Mouse (Mus musculus) macrophage (primary cell): ENCODE results near the gene Dhx8. TPM values are rescaled to one million over a fixed set of nuclear protein-coding genes. Genes with fewer than 3 reads are reported as not detected.

Experiments used
- H3K27ac ChIP-seq: fragments of 350-480 bp; formaldehyde crosslinking; 2 replicates; pipeline ENCODE4 v1.9.0; 2021
- H3K36me3 ChIP-seq: fragments of 350-480 bp; formaldehyde crosslinking; 2 replicates; pipeline ENCODE4 v1.9.0; 2021; ENCODE audit errors: inconsistent target
- H3K4me3 ChIP-seq: fragments of 350-480 bp; formaldehyde crosslinking; 2 replicates; pipeline ENCODE4 v1.9.0; 2021; ENCODE audit errors: inconsistent target
- H3K79me2 ChIP-seq: fragments of 350-480 bp; formaldehyde crosslinking; 2 replicates; pipeline ENCODE4 v1.9.0; 2021; ENCODE audit errors: inconsistent target
- WGBS: methylation state at CpG from one replicate; pipeline ENCODE4 v1.1.7; 2026; ENCODE audit warnings: inconsistent platforms; ENCODE audit not compliant: missing documents; 5-methylcytosine and 5-hydroxymethylcytosine counted together
- polyA plus RNA-seq: library from polyadenylated mRNA; stranded (reverse); fragments of 250-400 nt; gene quantifications from 3 replicates; pipeline ENCODE4 v1.2.4, GENCODE M21; 2018; ENCODE audit warnings: inconsistent platforms

Gene Dhx8
- polyA plus RNA-seq, 1 experiment from 2014 or later: 28.8 TPM

DNA sequence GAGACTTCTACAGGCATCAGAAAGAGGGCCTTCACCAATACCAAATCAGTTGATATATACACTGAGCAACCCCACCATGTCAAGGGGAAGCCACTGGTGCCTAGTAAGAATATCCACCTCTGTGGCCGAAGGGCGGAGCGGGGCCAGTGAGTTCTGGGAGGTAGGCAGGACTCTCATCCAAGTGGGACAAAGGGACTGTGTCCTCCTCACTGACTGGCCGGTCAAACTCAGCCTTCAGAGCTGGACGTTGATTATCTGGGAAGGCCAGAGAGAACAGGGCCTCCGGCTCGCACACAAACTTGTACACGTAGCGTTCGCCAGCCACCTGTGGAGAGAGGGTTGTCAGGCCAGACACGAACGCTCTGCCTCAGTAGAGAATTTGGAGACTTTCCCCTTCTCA lies 37.5 kb downstream of the Dhx8 start:
- Histone ChIP-seq H3K27ac (no peak overlapping the region), H3K36me3 (peaks cover 33% of the 10 kb centered on the region), H3K79me2 (no peaks in the 10 kb centered on the region), H3K4me3 (no peak overlapping the region)
- 95% methylated on average over 12 of the region's 12 CpGs for WGBS

DNA sequence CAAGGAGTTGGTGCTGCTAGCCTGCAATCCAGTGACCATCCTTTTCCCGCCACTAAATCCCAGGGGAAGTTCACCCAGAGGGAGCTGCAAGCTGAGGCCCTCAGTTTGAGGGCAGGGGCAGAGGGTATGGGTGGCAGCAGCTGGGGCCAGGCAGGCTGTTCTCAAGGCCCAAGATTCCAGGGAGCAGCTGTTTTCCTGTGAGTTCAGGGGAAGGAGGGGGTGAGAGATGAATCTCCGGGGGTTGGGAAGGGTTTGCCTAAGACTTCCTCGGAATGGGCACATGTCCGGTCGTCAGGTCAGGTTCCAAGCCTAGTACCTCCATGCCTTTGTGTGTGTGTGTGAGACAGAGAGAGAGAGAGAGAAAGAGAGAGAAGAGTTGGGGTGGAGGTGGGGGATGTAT lies 39.3 kb downstream of the Dhx8 start:
- H3K36me3 ChIP-seq: peaks cover 16% of the 10 kb centered on the region
- H3K4me3 ChIP-seq: no peak overlapping the region
- 48% methylated on average over 5 of the region's 5 CpGs for WGBS

DNA sequence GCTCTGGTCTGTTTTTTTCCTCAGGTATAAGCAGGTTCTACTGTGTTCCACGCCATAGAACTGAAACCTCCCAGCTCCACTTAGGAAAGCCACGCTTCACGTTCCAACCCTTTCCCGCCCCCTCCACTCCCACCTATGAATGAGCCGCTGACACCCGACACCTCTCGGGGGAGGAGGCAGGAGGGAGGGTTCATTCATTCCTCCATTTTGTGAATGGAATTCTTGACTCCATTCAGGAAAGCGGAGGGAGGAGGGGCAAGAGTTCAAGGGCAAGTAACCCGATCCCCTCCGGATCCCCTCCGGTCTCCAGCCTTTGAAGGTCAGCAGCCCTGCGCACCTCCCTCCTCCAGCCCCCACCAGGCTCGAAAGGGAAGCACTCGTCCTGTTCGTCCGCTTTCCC lies 39.7 kb downstream of the Dhx8 start:
- no peak overlapping the region for H3K4me3 ChIP-seq
- peaks cover 12% of the 10 kb centered on the region for H3K36me3 ChIP-seq
- WGBS: 8% methylated on average over 16 of the region's 16 CpGs
- H3K27ac ChIP-seq: no peak overlapping the region
- no peaks in the 10 kb centered on the region for H3K79me2 ChIP-seq

More for the DNA sequence above, 39.3 kb downstream of the Dhx8 start:
- Histone ChIP-seq H3K79me2 (no peaks in the 10 kb centered on the region), H3K27ac (no peak overlapping the region)

DNA sequence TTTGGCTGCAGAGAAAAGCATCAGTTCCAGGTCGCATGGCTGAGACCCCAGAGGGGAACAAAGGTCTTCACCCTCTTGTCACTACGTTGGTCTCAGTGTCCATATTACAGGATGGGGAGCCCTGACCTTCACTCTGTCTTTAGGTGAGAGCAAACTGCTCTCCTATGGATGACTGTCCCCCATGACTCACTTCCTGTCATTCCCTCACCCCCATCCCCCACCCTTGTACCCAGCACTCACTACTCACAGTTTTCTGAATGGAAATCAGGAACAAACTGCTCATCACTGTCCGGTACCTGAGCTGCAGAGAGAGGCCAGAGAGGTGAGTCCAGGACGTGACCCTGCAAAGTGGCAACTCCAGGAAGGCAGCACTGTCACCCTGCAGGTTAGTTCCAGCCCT lies 44.1 kb downstream of the Dhx8 start:
- H3K4me3 ChIP-seq: no peak overlapping the region
- no peak overlapping the region for H3K27ac ChIP-seq
- WGBS: 63% methylated on average over 4 of the region's 4 CpGs
- H3K79me2 ChIP-seq: no peaks in the 10 kb centered on the region
- H3K36me3 ChIP-seq: no peaks in the 10 kb centered on the region

DNA sequence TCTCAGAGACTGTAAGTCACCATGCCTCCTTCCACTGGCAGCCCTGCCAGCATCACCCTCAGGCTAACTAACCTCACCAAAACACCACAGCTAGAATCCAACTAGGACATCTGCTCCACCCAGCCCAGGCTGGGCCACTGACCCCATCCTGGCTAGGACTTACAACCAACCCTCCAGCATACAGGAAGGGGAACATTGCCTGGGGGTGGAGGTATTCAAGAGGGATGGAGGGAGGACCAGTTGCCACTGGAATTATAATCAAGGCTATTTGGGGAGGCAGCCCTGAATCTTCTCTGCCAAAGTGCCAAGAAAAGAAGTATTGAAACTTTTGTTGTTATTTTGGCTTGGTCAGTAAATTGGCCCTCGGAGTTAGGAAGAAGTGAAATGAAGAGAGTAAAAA lies 50.4 kb downstream of the Dhx8 start:
- WGBS: 71% methylated on average over 1 of the region's 1 CpGs
- Histone ChIP-seq H3K36me3 (no peaks in the 10 kb centered on the region), H3K4me3 (no peak overlapping the region), H3K27ac (no peak overlapping the region), H3K79me2 (no peaks in the 10 kb centered on the region)

DNA sequence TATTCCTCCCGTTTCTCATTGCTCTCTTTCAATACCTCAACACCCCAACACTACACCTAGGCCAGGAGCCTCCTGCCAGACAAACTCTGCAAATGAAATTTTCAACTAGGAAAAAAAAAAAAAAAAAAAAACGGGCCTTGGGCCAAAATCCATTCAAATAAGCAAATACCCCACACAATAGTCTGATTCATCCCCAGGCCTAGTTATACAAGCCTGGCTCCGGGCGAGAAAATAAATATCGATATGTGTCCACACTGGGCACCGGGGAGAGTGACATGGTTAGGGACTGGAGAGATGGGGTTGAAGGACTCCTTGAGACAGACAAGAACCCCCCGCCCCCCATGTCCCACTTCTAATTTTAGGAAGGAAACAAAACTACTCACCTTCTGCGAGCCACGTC lies 50.9 kb downstream of the Dhx8 start:
- Histone ChIP-seq H3K27ac (no peak overlapping the region), H3K79me2 (no peaks in the 10 kb centered on the region), H3K4me3 (no peak overlapping the region), H3K36me3 (no peaks in the 10 kb centered on the region)
- WGBS: 49% methylated on average over 8 of the region's 9 CpGs

DNA sequence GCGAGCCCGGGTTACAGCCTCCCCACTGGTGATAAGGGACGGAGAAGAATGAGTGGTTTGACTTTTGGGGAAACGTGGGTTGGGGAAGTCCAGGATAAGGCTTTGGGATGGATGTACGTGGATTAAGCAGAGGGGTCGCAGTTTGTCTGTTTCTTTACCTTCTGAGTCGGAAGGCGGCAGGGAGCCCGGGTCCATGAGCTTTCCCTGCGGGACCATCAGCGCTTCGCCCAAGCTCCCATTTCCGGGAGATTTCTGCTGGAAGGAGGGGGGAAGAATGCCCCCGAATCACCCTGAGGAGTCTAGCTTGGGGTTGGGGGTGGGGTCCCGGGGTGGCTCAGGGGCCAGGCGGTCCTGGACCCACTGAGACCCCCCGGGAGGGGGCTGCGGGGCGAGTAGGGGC lies 51.4 kb downstream of the Dhx8 start:
- Histone ChIP-seq H3K36me3 (no peaks in the 10 kb centered on the region), H3K4me3 (no peak overlapping the region), H3K79me2 (no peaks in the 10 kb centered on the region), H3K27ac (no peak overlapping the region)
- WGBS: 16% methylated on average over 17 of the region's 19 CpGs

DNA sequence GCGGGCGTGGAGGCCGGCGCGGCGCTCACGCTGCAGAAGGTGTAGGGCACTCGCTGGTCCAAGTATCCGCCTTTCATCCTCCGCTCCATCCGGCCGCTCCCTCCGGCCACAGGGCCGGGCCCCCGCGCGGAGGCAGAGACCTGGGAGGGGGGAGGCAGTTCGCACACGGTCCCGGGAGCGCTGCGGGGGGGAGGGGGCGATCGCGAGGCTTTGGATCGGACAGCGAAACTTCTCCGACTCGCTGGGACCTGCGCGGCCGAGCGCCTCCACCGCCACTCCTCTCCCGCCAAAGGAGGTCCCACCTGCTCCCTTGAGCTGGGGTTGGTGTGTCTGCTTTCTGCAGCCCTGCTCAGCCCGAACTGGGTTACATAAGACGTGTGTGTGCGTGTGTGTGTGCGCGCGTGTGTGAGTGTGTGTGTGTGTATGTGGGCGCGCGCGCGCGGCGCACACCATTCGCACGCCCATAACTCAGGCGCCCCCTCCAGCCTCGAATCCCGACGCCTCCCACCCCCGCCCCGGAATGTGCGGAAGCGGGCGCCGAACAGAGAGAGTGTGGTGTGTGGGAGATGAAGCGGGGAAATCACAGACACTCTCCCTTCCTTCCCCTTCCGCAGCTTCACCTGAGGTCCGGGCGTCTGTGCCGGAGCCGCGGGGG lies 51.9 kb downstream of the Dhx8 start:
- Histone ChIP-seq H3K79me2 (no peaks in the 10 kb centered on the region), H3K4me3 (peak overlapping the region; percentile 8; the same call in 1 of the 2 replicates), H3K27ac (no peak overlapping the region), H3K36me3 (no peaks in the 10 kb centered on the region)
- WGBS: 3% methylated on average over 35 of the region's 67 CpGs

DNA sequence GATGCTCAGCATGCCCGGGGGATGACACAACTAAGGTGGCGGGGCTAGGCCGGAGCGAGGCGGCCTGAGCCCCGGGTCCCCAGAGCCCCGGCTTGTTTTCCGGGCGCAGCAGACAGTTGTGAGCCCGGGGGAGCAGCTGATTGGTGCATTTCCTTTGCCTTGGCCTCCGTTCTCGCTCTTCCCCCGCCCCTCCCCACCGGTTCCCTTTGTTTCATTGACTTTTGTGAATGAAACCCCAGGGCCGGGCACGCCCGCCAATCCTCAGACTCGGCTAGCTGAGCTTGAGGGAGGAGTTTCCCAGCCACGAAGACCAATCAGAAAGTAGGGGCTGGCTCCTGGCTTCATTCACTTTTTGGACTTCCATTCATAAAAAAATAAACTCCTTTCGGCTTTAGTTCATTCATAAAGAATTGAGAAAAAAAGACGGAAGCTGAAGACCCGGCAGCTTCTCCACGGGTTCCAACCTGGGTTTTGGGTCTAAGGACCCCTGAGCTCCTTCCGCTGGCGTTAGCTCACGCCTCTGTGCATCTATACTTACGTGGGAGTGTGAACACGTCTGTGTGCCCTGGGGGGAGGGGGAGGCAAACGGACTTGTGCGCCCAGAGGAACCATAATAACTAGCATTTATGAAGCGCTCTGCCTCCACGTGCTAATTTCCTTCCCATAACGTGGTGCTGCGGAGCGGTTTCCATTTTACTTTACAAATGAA lies 52.6 kb downstream of the Dhx8 start, which contains the start of gene Etv4:
Gene Etv4, minus strand, starts transcription at position 229 of the 709 bp plus-strand sequence.
- 1% methylated on average over 35 of the region's 35 CpGs for WGBS
- H3K79me2 ChIP-seq: no peaks in the 10 kb centered on the region
- H3K27ac ChIP-seq: no peak within 1 kb of the TSS
- peak within 1 kb of the TSS; percentile 8; the same call in 1 of the 2 replicates for H3K4me3 ChIP-seq
- H3K36me3 ChIP-seq: no peaks in the 10 kb centered on the region

DNA sequence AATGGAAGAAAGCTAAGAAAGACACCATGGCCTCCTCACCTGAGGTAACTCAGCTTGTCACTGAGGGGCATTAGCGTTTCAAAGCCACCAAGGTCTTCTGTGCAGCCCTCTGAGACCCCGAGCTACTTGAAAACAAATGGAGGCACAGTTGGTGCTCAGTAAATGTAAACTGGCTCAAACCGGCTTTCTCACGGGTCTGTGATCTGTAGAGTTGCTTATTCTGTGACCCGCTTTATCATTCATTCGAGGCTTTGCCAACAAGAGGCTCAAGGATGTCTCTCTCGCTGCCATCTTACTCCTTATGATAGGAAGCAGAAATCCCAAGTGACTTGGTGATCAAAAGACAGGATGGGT lies 53.1 kb downstream of the Dhx8 start:
- no peaks in the 10 kb centered on the region for H3K36me3 ChIP-seq
- no peaks in the 10 kb centered on the region for H3K79me2 ChIP-seq
- 11% methylated on average over 7 of the region's 7 CpGs for WGBS
- H3K4me3 ChIP-seq: peak overlapping the region; percentile 8; the same call in 1 of the 2 replicates
- H3K27ac ChIP-seq: no peak overlapping the region

DNA sequence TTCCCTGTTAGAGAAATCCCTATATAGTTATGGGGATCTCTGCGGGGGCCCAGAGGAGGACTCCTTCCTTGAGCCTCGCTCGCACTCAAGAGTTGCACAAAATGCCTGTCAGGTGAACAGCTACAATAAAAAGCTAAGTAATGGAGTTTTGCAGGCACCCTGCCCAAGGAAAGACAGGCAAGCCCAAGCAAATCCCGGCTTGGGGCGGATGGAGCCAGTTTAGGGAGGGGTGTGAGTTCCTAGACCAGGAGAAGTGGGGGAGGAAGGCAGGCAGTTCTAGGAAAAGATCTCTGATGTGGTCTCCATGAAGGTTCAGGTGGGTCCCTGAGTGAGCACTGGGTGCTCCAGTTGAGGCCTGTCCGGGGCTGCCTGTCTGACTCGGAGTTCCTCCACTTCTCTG lies 53.9 kb downstream of the Dhx8 start:
- H3K79me2 ChIP-seq: no peaks in the 10 kb centered on the region
- no peak overlapping the region for H3K4me3 ChIP-seq
- whole genome bisulfite sequencing: 64% methylated on average over 7 of the region's 7 CpGs
- no peak overlapping the region for H3K27ac ChIP-seq
- no peaks in the 10 kb centered on the region for H3K36me3 ChIP-seq

DNA sequence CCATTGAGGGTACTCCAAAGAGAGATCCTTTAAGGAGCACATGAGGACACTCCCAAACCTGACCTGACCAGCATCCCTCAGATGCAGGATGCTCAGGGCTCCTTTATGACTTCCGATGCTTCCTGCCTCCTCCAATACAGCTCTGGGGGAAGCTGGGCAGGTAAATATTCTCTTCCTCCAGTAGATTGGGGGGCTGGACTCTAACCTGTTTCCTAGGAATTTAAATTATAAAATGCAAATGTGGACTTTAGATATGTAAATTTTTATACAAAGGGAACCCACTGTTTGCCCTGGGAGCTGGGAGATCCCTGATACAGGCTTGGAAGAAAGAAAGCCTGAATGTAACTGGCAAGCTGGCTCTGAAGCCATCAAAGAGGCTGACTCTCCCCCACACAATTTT lies 54.7 kb downstream of the Dhx8 start:
- no peaks in the 10 kb centered on the region for H3K79me2 ChIP-seq
- H3K36me3 ChIP-seq: no peaks in the 10 kb centered on the region
- H3K4me3 ChIP-seq: no peak overlapping the region
- H3K27ac ChIP-seq: no peak overlapping the region
- WGBS: 100% methylated on average over 1 of the region's 1 CpGs

DNA sequence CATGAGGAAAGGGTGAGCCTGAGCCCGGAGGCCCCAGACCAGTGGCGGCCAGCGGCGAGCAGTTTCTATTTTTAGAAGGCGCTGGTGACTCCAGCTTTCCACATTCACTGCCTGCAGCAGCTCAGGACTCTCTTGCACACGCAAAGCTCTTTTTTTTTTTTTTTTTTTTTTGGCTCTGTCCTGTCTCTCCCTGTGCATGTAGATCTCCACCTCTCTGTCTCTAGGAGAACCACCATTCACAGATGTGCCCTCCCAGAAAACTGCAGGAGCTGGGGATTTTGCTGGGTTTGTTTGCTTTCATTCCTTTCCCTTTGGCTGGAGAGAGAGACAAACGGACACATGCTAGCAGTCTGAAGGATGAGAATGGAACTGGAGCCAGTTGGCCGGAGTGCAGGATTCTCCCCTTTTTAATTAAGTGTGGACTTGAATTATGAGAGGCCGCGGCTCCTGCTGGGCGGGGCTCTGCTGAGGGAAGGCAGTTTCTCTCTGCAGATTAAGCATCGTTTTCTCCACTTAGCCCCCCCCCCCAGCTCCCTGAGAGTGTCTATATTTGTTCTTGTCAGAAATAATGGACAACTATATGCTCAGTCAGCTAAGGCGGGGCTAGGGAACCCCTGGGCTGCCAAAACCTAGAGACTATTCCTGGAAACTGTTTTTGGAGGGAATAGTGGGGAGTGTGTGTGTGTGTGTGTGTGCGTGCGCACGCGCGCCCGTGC lies 58.2 kb downstream of the Dhx8 start:
- Histone ChIP-seq H3K27ac (no peak overlapping the region), H3K79me2 (no peaks in the 10 kb centered on the region), H3K36me3 (no peaks in the 10 kb centered on the region), H3K4me3 (no peak overlapping the region)
- 44% methylated on average over 17 of the region's 19 CpGs for WGBS

DNA sequence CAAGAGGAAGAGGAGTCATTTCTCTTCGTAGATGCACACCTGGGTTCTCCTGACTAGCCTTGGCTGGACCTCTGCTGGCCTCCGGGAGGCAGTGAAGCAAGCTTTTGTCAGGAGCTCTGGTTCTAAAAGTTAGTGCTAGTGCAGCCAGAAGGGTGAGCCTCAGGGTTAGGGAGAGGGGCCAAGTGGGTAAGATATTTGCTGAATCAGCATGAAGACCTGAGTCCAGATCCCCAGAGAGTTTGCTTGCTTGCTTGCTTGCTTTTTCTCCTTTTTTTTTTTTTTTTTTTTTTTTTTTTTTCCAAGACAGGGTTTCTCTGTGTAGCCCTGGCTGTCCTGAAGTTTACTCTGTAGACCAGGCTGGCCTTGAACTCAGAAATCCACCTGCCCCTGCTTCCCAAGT lies 64.6 kb downstream of the Dhx8 start:
- no peaks in the 10 kb centered on the region for H3K79me2 ChIP-seq
- no peak overlapping the region for H3K27ac ChIP-seq
- no peak overlapping the region for H3K4me3 ChIP-seq
- WGBS: 95% methylated on average over 2 of the region's 2 CpGs
- H3K36me3 ChIP-seq: no peaks in the 10 kb centered on the region

DNA sequence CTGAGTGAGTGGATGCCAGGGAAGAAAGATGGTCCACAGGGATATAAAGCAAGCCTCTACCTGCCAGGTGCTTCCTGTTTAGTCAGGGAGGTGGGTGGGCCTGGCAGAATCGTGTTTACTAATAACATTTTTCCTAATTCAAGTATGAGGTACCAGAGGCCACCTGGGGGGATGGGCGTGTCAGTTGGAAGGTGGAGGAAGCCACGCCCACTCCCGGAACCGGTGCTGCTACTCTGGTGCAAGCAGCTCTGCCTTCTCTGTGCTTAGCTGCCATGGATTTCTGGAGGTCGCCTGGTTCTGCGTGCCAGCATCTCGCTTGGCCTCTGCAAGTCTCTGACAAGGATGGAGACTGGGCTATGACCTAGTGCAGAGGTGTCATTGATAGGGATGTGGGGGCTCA lies 65.4 kb downstream of the Dhx8 start:
- no peak overlapping the region for H3K4me3 ChIP-seq
- 61% methylated on average over 8 of the region's 8 CpGs for WGBS
- no peak overlapping the region for H3K27ac ChIP-seq
- H3K36me3 ChIP-seq: no peaks in the 10 kb centered on the region
- H3K79me2 ChIP-seq: no peaks in the 10 kb centered on the region
